Mouse (Mus musculus): ENCODE data around the gene Ahnak. TPM values are rescaled to one million over a fixed set of nuclear protein-coding genes. Genes with fewer than 3 reads are reported as not detected.
"Not testable (repeated sequence)": the region's sequence is repeated elsewhere in the genome, so short reads cannot be mapped to it uniquely, and the experiment has no call there.

Gene Ahnak
- polyA plus RNA-seq, 1 experiment from 2014 or later: 15.1 TPM

DNA sequence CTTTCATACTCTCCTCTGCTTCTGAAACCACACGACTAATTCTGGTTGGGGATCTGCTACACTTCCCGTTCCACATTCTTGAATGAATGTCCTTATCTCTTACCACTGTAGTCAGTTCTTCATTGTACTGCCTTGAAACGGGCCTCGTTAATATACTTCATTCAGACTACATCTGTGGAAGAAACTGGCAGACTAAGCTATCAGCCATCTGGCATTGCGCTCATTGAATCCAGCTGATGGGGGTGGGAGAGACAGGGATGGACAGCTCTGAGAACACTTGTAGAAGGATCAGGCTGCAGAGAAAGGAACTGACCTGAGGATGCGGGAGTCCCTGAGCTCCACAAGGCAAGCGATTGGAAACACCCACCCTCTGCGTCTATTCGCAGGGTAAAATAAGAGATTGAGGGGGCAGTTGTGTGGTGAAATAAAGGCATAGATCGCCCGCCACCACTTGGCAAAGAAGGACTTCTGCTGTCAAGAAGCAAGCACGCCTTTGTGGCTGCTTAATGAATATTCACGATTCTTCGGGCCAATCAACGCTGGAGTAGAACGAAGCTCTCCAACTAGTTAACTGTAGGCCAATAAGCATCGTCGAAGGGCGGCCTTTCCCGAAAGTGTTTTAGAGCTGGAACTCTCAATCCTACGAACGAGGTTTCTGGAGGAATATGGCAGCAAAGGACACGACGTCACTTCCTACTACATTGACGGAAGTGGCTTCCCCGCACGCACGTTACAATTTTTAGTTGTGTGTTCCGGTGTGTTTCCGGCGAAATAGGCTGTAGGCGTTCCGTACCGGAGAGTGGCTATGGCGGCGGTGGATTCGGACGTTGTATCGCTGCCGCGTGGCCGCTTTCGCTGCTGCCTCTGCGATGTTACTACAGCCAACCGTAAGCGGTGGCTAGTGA is 35.7 kb upstream of the Ahnak start, which contains the start of gene Tut1:
Gene Tut1 (plus strand): TSS at position 713 of the 905 bp plus-strand sequence.
- Histone ChIP-seq H3K4me1 (peaks cover 6% of the 10 kb centered on the region; the same call in 1 of the 2 replicates), H3K36me3 (peaks cover 71% of the 10 kb centered on the region), H3K27me3 (ENCODE audit: insufficient read depth, poor library complexity, severe bottlenecking) (no peaks in the 10 kb centered on the region), H3K27ac (peak within 1 kb of the TSS; percentile 90), H3K4me3 (peak within 1 kb of the TSS; percentile 87), H3K9me3 (no peaks in the 10 kb centered on the region)
- DNase-seq (ENCODE audit: low spot score): peak; percentile 97
- WGBS: 3% methylated on average over 46 of the region's 46 CpGs

DNA sequence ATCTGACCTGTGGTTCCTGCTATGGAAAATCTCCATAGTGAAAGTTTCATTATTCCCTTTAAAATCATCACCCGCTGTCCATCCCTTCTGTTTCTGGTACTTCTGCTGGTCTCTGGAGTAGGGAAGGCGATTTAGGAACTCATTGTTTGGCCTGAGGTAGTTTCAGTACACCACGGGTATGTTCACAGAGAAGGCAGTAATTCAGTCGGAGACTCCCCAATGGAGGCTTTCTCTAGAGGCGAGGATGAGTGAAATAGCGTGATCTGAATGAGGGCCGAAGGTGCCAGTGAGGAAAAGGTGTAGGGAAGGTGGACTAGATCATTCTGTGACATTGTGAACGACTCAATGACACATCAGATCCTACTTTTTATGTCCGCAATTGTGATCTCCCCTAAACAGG is 34.9 kb upstream of the Ahnak start:
- Histone ChIP-seq H3K36me3 (peaks cover 69% of the 10 kb centered on the region), H3K9me3 (no peaks in the 10 kb centered on the region), H3K27me3 (ENCODE audit: insufficient read depth, poor library complexity, severe bottlenecking) (no peaks in the 10 kb centered on the region), H3K27ac (peak overlapping the region; percentile 90), H3K4me3 (peak overlapping the region; percentile 87), H3K4me1 (peaks cover 6% of the 10 kb centered on the region; the same call in 1 of the 2 replicates)
- no peak for DNase-seq (ENCODE audit: low spot score)
- 10% methylated on average over 9 of the region's 9 CpGs for WGBS

GRCm38 (mm10) chr19:8962256-8962655 is 26.8 kb upstream of the Ahnak start:
- no peak overlapping the region for H3K27ac ChIP-seq
- no peak overlapping the region for H3K4me3 ChIP-seq
- H3K27me3 ChIP-seq (ENCODE audit: insufficient read depth, poor library complexity, severe bottlenecking): no peaks in the 10 kb centered on the region
- H3K9me3 ChIP-seq: no peaks in the 10 kb centered on the region
- peaks cover 13% of the 10 kb centered on the region for H3K4me1 ChIP-seq
- 85% methylated on average over 2 of the region's 2 CpGs for WGBS
- peaks cover 83% of the 10 kb centered on the region for H3K36me3 ChIP-seq
- DNase-seq (ENCODE audit: low spot score): no peak

DNA sequence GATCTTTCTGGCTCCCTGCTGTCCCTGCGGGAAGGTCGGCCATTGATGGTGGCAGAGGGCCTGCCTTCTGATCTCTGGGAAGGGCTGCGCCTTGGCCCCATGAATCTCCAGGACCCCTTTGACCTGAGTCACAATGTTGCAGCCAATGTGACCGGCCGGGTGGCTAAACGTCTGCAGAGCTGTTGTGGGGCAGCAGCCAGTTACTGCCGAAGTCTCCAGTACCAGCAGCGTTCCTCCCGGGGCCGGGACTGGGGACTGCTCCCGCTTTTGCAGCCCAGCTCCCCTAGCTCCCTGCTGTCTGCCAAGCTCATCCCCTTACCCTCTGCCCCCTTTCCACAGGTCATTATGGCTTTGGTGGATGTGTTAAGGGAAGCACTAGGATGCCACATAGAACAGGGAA is 24.0 kb upstream of the Ahnak start:
- H3K4me3 ChIP-seq: no peak overlapping the region; the same call in 1 of the 2 replicates
- H3K36me3 ChIP-seq: peaks cover 76% of the 10 kb centered on the region
- no peak for DNase-seq (ENCODE audit: low spot score)
- peaks cover 19% of the 10 kb centered on the region for H3K4me1 ChIP-seq
- H3K27me3 ChIP-seq (ENCODE audit: insufficient read depth, poor library complexity, severe bottlenecking): no peaks in the 10 kb centered on the region
- H3K27ac ChIP-seq: no peak overlapping the region
- no peaks in the 10 kb centered on the region for H3K9me3 ChIP-seq
- 84% methylated on average over 11 of the region's 11 CpGs for WGBS

GRCm38 (mm10) chr19:8965771-8966170 is 23.3 kb upstream of the Ahnak start:
- H3K4me1 ChIP-seq: peaks cover 19% of the 10 kb centered on the region
- WGBS: 71% methylated on average over 8 of the region's 8 CpGs

DNA sequence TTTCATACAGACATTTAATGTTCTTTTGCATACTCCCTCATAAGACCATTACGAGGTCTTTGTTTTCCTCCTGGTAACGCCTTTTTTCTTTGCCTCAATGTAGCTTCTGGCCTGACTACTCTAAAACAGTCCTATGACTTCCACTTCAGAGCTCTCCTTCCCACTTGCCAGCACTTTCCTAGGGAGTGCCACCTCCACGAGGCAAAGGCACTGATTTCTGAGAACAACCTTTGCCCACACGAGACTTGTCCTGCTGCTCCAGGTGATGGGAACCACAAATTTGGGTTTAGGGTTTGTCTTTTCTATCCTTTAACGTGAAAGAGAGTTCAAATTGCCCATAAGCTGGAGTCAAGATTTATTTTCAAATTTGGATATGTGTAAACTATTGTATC is 22.9 kb upstream of the Ahnak start:
- no peaks in the 10 kb centered on the region for H3K27me3 ChIP-seq (ENCODE audit: insufficient read depth, poor library complexity, severe bottlenecking)
- H3K9me3 ChIP-seq: no peaks in the 10 kb centered on the region
- peak overlapping the region; percentile 89 for H3K4me3 ChIP-seq
- peaks cover 19% of the 10 kb centered on the region for H3K4me1 ChIP-seq
- peaks cover 76% of the 10 kb centered on the region for H3K36me3 ChIP-seq
- DNase-seq (ENCODE audit: low spot score): no peak
- 40% methylated on average over 5 of the region's 5 CpGs for WGBS
- peak overlapping the region; percentile 92 for H3K27ac ChIP-seq

More at GRCm38 (mm10) chr19:8965771-8966170, 23.3 kb upstream of the Ahnak start:
- H3K27me3 ChIP-seq (ENCODE audit: insufficient read depth, poor library complexity, severe bottlenecking): no peaks in the 10 kb centered on the region
- peaks cover 76% of the 10 kb centered on the region for H3K36me3 ChIP-seq
- peak overlapping the region; percentile 92 for H3K27ac ChIP-seq
- no peak for DNase-seq (ENCODE audit: low spot score)
- no peaks in the 10 kb centered on the region for H3K9me3 ChIP-seq
- peak overlapping the region; percentile 89 for H3K4me3 ChIP-seq

DNA sequence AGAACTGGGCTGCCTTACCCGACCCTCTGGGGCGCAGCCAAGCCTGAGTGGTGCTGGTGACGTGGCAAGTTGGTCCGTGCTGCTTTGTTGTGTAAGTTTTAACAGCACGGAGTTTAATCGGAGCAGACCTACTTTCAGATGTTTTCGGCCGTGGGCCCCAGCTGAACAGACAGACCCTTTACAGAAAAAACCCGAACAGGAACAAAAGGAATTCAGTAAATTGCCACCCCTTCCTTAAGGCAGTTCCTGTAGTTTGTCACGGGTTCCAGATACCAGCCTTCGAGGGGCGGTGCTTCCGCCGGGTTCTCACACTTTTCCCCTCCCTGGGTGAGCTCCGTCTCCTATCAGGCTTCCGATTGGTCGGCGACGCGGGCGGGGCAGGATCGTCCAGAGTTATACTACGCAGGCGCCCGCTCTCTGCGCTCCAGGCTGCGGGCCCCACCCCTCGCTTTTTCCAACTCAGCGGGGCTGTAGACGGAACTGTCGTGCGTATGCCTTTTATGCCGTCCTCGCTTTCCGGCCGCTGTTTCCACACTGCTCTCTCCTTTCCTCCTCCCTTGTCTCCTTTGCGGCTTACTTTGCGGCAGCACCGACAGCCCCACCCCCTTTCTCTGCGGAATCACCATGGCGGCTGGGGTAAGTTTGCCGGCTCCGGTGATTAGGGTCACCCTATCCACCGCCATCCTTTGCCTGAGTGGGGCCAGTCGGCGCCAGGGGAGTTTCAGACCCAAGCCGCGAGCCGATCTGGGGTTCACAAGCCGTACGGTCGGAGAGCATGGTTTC is 22.3 kb upstream of the Ahnak start, which contains the start of gene Eef1g:
Gene Eef1g (plus strand): TSS at position 452 of the 783 bp plus-strand sequence.
- no peaks in the 10 kb centered on the region for H3K9me3 ChIP-seq
- peaks cover 19% of the 10 kb centered on the region for H3K4me1 ChIP-seq
- H3K4me3 ChIP-seq: peak within 1 kb of the TSS; percentile 89
- DNase-seq (ENCODE audit: low spot score): peak; percentile 100
- H3K27me3 ChIP-seq (ENCODE audit: insufficient read depth, poor library complexity, severe bottlenecking): no peaks in the 10 kb centered on the region
- peak within 1 kb of the TSS; percentile 92 for H3K27ac ChIP-seq
- peaks cover 76% of the 10 kb centered on the region for H3K36me3 ChIP-seq
- under 1% methylated on average over 52 of the region's 52 CpGs for WGBS

- H3K4me1 ChIP-seq: peaks cover 19% of the 10 kb centered on the region
- peaks cover 76% of the 10 kb centered on the region for H3K36me3 ChIP-seq
- no peaks in the 10 kb centered on the region for H3K9me3 ChIP-seq
- 2% methylated on average over 8 of the region's 8 CpGs for WGBS
- no peaks in the 10 kb centered on the region for H3K27me3 ChIP-seq (ENCODE audit: insufficient read depth, poor library complexity, severe bottlenecking)
- H3K4me3 ChIP-seq: peak overlapping the region; percentile 89
- DNase-seq (ENCODE audit: low spot score): no peak
- H3K27ac ChIP-seq: peak overlapping the region; percentile 92
Observed at GRCm38 (mm10) chr19:8967373-8967743, 21.7 kb upstream of the Ahnak start.

- 6% methylated on average over 9 of the region's 9 CpGs for WGBS
Observed at GRCm38 (mm10) chr19:8967893-8968292, 21.2 kb upstream of the Ahnak start.

GRCm38 (mm10) chr19:8972491-8972890 is 16.6 kb upstream of the Ahnak start:
- DNase-seq (ENCODE audit: low spot score); H3K9me3 ChIP-seq; H3K27me3 ChIP-seq (ENCODE audit: insufficient read depth, poor library complexity, severe bottlenecking); H3K27ac ChIP-seq; H3K4me3 ChIP-seq; H3K4me1 ChIP-seq: not testable (repeated sequence)
- 88% methylated on average over 8 of the region's 8 CpGs for WGBS
- peaks cover 91% of the 10 kb centered on the region for H3K36me3 ChIP-seq

More at GRCm38 (mm10) chr19:8967893-8968292, 21.2 kb upstream of the Ahnak start:
- no peak for DNase-seq (ENCODE audit: low spot score)
- no peaks in the 10 kb centered on the region for H3K9me3 ChIP-seq
- H3K36me3 ChIP-seq: peaks cover 76% of the 10 kb centered on the region
- H3K27me3 ChIP-seq (ENCODE audit: insufficient read depth, poor library complexity, severe bottlenecking): no peaks in the 10 kb centered on the region
- peaks cover 19% of the 10 kb centered on the region for H3K4me1 ChIP-seq
- peak overlapping the region; percentile 92 for H3K27ac ChIP-seq
- H3K4me3 ChIP-seq: peak overlapping the region; percentile 89

DNA sequence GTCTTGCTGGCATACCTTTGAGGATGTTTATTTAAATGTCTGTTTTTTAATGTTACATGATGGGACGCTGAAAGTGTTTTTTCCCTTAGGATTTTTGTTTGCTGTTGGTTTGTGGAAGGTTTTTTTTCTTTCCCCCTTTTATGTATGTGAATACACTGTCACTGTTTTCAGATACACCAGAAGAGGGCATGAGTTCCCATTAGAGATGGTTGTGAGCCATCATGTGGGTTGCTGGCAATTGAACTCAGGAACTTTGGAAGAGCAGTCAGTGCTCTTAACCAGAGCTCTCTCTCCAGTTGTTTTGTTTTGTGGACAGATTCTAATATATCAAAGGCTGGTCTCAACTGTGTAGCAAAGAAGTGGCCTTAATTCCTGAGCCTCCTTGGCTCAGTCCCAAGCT is 14.4 kb upstream of the Ahnak start:
- Histone ChIP-seq H3K27me3 (ENCODE audit: insufficient read depth, poor library complexity, severe bottlenecking) (no peaks in the 10 kb centered on the region), H3K4me1 (no peaks in the 10 kb centered on the region; the same call in 1 of the 2 replicates), H3K9me3 (no peaks in the 10 kb centered on the region), H3K36me3 (peaks cover 100% of the 10 kb centered on the region), H3K4me3 (no peak overlapping the region), H3K27ac (no peak overlapping the region)
- WGBS: 90% methylated on average over 1 of the region's 1 CpGs
- no peak for DNase-seq (ENCODE audit: low spot score)

DNA sequence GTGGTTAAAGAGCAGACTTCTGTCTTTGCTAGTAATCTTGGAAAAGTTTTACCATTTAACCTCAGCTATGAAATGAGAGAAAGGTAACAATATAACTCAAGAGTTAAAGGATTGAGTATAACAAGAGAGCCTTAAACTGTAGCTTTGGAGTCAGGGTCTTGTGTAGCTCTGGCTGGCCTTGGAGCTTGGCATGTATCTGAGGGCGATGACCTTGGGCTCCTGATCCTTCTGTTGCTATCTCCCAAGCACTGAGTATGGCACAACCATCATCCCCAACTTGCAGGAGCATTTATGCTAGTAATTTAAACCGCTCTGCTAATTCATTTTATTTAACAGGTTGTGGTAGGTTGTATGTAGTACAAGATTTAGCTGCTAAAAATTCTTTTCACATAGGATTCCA is 13.6 kb upstream of the Ahnak start:
- 95% methylated on average over 2 of the region's 2 CpGs for WGBS
- H3K27ac ChIP-seq: no peak overlapping the region

GRCm38 (mm10) chr19:8976535-8976934 is 12.5 kb upstream of the Ahnak start:
- Histone ChIP-seq H3K9me3 (no peaks in the 10 kb centered on the region), H3K27me3 (ENCODE audit: insufficient read depth, poor library complexity, severe bottlenecking) (no peaks in the 10 kb centered on the region), H3K4me3 (no peak overlapping the region), H3K36me3 (peaks cover 96% of the 10 kb centered on the region), H3K27ac (no peak overlapping the region), H3K4me1 (peaks cover 12% of the 10 kb centered on the region)
- no peak for DNase-seq (ENCODE audit: low spot score)
- 56% methylated on average over 3 of the region's 3 CpGs for WGBS

More for the DNA sequence above, 13.6 kb upstream of the Ahnak start:
- DNase-seq (ENCODE audit: low spot score): no peak
- H3K4me3 ChIP-seq: no peak overlapping the region
- peaks cover 3% of the 10 kb centered on the region for H3K4me1 ChIP-seq
- H3K27me3 ChIP-seq (ENCODE audit: insufficient read depth, poor library complexity, severe bottlenecking): no peaks in the 10 kb centered on the region
- H3K36me3 ChIP-seq: peaks cover 100% of the 10 kb centered on the region
- H3K9me3 ChIP-seq: no peaks in the 10 kb centered on the region
